Mouse (Mus musculus) c-Kit-positive CD71-positive TER-119-negative erythroid progenitor cells, embryonic 14.5 days (primary cell): Measurements from ENCODE around the gene Mettl27.
"Not testable (repeated sequence)": the region's sequence is repeated elsewhere in the genome, so short reads cannot be mapped to it uniquely, and the experiment has no call there.

Experiments
- DNase-seq: peaks from one replicate; pipeline ENCODE4 v3.0.0-alpha.2; 2013; ENCODE audit warnings: low read depth

Gene Mettl27

DNA sequence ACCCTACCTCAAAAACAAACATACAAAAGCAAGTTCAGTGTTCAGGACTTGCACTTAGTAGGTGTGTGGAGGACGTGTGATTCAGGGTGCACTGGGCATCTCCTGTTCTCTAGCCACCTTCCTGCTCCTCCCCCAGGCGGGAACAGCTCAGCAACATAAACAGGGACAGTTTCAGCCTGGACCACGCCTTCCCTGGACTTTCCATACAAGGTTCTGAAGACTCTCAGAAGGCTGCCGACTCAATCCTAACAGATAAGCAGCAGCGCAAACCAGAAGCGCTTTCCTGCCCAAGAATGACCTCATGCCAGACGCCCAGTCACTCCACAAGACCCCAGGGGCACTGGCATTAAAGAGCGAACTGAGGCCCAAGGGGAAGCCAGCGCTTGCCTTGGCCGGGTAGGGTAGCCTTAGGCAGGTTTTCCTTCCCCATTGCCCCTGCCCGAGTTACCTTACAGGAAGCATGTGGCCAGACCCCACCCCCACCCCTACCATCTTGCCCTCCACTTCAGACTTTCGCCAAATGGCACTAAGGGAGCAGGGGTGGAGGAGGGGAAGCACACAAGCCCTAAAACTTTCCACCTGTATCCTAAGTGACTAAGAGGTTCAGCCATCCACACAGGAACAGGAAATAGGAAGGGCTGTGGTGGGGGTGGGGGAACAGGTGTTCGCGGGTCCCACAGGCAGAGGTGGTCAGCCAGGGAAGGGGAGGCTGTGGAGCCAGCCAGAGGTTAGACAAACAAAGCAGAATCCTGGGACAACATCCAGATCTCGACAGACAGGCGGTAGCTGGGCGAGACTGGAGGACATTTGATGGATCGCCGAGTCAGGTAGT, 19.1 kb downstream of the Mettl27 start:
- no peak for DNase-seq

DNA sequence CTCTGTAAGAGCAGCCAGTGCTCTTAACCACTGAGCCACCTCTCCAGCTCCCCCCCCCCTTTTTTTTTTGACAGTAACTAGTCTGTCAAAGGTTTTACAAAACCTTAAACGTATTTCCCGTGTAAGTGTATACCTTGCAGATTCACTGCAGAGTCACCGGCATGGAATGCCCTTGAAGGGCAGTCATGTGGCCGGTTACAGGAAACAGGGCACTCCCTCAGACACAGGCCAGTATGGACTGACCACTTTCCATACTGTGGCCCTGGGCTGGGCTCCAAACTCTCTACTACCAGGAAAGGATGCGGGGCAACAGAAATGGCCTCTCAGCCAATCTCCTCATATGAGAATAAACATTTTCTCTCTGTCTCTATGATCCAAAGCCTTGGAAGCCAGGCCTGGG, 23.3 kb downstream of the Mettl27 start:
- DNase-seq, result no peak

DNA sequence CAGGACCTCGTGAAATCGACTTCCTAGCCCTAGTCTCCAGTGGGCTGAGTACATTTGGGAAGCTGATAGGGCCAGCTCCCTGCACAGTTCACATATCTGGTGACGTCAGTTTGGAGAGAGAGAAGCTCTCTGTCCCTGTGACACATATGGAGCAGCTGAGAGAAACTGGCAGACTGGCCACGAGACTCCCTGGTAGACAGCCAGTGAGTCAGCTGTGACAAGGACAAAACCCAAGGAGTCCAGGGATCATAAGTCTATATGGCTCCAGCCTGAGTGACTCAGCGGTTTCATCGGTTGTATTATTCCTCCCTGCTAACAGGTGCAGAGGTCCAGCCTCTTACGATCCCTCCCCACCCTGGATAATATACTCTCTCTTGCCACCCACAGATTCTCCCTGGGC, 26.9 kb downstream of the Mettl27 start:
- DNase-seq, result no peak

DNA sequence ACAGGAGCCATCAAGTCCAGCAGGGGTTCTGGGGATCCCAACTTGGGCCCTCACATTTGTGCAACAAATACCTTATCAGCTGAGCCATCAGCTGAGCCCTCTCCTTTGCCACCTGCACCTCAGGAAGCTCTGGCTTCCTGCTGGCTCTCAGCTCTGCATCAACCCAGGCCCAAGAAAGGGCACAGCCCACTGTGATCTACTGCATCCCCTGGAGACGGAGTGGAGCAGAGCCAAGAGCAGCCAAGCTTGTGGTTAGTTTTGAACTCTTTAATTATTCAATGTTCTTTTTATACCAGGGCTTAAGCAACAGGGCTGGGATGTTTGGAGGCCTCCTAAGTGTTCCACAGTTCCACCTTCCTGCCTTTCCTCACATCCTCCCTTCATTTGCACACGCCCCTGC, 28.3 kb downstream of the Mettl27 start:
- DNase-seq, result no peak

DNA sequence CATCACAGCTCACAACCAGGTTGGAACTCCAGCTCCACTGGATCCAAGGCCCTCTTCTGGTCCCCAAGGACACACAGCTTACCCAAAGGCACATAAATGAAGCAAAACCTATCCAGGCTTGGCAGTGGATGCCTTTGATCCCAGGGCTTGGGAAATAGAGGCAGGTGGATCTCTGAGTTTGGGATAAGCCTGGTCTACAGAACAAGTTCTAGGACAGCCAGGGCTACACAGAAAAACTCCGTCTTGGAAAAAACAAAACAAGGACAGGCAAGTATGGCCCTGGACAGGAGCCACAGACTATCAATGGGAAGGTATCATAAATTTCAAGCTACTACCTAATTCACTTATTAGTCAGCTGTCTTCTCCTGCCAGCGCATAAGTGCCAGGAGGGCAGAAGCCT, 29.4 kb downstream of the Mettl27 start:
- DNase-seq, result no peak

DNA sequence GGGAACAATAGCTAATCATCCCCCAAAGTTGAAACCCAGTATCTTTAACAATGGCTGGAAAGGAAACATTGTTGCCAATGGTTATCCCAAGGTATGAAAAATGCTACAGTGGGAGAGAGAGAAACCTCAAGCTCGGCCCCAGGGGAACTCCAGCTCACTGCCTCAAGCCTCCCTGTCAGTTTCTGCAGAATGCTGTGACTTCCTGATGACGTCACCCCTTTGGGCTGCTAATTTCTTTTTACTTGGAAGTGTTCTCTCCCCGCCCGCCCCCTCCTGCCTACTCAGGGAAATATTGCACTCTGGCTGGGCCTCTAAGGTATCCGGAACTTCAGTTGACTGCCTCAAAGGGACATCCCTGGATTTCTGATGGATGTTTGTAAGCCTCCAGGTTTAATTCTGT, 31.4 kb downstream of the Mettl27 start:
- DNase-seq, result no peak

DNA sequence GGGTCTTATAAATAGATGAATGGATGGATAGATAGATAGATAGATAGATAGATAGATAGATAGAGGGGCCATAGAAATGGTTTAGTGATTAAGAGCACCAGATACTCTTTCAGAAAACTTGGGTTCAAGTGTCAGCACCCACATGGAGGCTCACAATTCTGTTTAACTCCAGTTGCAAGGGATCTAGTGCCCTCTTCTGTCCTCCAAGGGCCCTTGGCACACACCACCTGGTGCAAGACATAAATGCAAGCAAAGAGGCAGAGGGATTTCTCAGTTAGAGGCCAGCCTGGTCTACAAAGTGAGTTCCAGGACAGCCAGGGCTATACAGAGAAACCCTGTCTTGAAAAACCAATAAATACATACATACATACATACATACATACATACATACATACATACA, 32.5 kb downstream of the Mettl27 start:
- not testable (repeated sequence) for DNase-seq

DNA sequence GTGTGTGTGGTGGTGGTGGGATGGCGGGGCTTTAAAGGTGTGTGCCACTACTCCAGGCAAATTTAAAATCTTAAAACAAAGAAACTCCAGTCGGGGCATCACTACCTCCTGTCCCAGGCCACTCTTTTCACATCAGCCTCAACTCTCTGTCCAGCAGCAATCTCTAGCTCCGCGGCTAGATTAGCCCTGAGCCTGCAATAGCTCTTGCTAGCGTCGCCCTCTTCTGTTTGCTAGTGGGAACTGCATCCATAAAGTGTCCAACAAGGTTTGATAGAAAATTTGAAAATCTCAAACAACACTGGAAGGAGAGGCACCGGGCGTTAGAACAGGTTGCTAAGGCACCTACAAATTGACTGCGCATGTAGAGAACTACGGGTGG, 33.3 kb downstream of the Mettl27 start:
- DNase-seq, result peak; percentile 75

DNA sequence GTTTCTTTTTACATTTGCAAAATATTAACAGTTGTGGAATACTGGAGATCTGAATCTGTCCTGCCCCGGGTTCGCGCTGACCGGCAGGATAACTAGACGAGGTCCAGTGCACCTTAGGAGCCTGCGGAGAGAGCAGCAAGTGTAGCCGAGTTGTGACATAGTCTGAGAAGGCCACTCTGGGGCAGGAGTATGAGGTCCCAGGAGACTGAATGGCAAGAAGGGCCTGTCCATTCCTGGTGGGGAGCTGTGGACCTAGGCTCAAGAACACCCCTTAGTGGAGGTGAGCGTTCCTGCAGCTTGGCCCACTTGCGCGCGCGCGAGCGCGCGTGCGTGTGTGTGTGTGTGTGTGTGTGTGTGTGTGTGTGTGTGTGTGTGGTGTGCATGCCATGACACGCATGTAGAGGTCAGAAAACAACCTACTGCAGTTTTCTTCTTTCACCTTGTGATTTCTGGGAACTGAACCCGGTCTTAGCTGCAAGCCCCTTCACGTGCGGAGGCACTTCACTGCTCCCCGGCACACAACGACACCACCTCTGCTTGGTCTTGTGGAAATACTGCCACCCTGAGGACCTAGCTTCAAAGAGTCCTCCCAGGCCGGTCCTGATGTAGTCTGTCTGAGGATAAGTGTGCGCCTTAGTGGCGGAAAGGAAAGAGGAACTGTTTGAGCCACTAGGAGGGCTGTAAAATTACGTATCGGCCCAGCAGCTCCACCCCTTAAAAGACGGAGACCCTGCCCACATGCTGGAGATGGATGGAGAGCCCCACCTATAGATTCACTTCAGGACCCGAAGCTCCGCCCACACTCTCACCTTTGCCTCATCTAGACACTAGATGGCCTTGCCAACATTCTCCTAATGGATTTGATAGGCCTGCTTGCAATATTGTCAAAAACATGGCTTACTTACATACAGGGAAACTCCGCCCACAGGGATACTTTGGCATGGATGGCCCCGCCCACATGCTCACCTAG, 34.0 kb downstream of the Mettl27 start:
- DNase-seq, result peak; percentile 49

DNA sequence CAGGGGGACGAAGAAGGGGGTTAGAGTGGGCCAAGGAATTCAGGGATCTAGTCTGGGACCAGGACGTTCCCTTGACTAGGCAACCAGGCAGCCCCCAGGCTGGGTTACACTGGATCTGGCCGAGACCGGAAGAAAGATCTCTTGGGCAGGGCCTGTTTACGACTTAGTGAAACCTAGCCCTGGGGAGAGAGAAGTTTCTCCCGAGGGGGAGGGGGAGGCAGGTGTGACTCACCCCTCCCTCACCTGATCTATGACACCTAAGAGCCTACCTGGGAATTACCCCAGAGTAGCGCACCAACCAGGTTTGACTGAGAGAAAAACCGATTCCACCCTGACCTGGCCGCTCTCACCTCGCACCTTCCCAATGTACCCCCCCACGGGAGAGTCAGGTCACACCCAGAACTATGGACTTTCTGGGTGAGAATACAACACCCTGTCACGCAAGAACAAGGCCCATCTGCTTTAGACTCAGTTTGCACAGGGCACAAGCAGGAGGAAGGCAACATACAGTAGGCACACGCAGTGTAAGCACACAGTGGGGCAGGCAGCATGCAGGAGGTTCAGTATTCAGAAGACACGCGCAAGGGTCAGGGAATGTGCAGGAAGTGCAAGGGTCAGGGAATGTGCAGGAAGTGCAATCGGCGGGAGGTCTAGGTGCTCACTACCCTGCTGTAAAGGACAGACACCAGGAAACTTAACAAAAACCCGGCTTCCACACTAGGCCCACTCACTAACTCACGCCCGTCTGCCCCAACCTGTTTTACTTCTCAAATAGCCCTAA, 35.2 kb downstream of the Mettl27 start:
- DNase-seq, result no peak

DNA sequence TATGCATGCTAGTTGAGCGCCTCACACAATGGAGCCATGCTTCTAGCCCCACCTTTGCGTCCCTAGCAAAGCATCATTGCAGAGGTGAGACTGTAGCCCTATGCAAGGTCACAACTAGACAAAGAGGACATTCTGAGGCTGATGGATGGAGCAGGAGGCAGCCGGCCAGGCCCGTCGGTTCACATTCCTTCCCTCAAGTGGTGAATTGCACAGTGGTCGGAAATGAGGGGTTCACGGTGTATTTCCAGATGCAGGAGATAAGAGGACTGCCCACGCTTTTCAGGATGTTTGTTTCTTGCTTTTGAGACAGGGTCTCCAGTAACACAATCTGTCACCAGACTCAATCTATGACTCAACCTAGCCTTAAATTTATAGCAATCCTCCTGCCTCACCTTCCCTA, 38.5 kb downstream of the Mettl27 start:
- no peak for DNase-seq

DNA sequence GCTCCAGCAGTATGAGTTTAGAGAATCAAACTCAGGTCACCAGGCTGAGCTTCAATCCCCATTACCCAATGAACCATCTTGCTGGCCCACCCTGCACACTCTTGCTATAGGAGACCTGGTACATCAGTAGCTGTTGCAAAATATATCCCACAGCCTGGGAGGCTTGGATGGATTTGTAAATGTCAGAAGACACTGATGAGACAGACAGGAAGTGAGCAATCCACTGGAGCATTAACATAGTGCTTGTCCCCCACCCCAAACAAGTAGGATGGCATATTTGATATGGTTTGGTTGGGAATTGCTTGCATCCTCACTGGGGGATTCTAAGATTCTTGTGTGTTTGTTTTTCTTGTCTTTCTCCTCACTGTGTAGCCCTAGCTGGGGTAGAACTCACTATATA, 40.9 kb downstream of the Mettl27 start:
- no peak for DNase-seq

DNA sequence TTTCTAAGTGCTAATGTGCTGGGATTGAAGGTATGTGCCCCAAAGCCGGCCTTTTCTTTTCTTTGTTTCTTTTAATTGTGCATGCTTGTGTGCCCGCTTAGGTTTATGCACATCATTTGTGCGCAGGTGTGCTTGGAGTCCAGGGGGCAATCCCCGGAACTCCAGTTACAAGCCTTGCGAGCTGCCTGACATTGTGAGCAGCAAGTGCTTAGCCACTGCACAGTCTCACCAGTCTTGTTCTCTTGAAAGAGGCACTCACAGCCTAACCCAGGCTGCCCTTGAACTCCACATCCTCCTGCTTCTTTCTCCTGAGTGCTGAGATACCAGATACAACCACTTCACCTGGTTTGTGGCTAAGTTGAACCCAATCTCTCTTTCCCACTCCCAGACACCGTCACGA, 41.4 kb downstream of the Mettl27 start:
- DNase-seq, result no peak

DNA sequence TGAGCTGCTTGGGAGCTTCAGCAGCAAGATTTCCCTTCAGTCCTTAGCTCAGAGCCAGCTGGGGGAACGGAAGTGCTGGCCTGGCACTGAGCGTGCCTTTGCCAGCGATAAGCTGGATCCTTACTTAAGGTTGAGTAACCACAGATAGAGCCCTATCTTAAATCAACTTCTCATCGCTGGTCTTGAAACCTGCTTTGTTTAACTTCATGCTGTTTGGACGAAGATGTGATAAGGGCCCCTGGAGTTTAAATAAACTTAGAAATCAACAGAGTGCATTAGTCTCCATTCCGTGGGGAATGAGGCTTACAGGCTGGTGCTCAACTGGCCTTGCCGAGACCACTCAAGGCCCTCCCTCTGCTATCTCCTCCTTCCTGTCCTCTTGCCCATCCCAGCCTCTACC, 42.1 kb downstream of the Mettl27 start:
- peak; percentile 34 for DNase-seq

DNA sequence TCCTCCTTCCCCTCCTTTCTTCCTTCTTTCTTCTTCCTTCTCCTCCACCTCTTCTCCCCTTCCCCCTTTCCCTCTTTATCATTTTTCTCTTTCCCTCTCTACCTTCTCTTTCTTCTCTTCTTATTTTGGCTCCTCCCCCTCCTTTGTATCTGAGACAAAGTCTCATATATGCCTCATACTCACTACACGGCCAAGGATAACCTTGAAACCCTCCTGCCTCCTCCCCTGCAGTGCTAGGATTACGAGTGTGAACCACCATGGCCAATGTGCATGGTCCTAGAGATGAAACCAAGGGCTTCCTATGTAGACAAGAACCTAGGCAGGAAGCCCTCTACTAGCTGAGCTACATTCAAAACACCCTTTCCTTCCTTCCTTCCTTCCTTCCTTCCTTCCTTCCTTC, 42.8 kb downstream of the Mettl27 start:
- no peak for DNase-seq

DNA sequence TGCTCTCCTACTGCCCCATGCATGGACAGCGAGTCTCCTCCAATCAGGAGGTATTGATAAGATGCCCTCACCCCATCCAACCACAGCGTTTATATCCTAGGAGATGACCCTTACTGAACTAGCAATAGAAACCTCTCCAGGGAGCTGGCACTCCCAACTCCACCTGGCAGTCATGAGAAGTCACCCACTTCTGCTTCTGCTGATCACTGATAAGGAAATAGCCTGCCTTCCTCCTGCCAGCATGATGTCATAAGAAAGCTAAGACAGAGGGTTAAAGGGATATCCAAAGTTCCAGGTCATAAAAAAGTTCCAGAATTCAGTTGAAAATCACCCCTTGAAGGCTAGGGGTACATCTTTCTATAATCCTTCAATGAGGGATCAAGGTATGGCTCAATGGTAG, 44.0 kb downstream of the Mettl27 start:
- peak; percentile 38 for DNase-seq

DNA sequence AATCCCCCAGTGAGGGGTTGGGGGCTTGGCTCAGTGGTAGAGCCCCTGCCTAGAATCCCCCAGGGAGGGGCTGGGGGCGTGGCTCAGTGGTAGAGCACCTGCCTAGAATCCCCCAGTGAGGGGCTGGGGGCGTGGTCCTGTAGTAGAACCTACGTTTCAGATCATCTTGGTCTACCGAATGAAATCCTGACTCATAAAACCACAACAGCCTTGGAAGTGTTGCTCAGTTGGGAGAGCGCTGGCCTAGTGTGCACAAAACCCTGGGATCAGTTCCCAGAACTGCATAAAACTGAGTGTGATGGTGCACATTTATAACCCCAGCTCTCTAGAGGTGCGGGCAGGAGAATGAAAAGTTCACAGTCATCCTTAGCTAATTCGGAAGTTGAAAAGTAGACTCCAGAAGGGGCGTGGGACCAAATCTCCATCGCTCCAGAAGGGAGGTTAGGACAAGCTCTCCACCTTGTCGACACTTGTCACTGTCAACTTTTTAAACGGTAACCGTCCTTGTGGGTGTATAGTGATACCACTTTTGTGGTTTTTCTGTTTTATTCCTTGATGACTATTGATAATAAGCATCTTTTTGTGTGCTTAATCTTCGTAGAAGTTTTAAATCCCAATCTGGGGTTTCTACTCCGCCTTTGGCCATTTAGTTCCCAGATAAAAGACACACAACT, 44.5 kb downstream of the Mettl27 start:
- no peak for DNase-seq

DNA sequence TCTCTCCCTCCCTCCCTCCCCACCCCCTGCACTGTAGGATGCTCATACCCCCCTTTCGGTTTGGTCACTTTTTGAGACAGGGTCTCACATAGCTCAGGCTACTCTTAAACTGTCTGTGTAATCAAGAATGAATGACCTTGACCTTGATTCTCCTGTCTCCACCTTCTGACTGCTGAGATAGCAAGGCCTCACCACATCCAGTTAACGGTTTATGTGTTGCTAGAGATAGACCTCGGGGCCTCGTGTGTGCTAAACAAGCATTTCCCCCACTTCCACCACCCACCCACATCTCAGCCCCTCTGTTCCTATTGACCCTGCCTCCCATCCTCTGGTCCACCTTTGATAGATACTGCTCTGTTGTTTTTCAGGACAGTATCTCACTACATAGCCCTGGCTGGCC, 45.7 kb downstream of the Mettl27 start:
- no peak for DNase-seq

DNA sequence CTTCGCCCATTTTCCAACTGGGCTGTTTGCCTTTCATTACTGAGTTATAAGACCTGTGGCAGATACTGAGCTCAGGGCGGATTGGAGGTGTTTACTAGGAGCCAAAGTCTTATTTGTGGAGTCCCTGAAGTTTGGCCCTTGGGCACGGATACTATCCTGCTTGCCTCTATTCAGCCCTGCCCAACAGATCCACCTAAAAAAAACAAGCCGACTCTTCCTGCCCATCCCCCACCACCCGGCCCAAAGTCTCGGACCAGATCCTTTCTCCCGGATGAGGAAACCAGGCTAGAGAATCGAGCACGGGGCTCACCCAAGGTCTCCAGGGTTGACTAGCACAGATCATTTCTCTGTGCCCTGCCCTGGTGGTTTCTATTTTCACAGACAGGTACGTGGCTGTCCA, 49.0 kb downstream of the Mettl27 start:
- no peak for DNase-seq

DNA sequence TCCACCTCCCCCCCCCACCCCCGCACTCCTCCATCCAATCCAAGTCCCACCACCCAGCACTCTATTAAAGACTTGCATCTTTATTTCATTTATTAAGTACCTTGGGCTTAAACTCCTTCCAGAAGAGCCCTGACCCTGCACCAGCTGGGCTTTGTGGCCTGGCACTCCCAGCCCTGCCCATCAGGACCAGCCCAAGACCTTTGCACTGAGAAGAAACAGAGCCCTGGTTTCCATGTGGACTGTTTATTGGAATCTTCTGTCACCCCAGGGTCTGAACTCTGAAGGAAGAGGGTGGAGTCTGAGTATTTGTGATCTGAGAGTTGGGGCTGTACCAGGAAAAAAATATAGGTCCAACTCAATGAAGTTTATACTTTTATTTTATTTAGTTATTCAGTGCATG, 50.9 kb downstream of the Mettl27 start:
- no peak for DNase-seq

DNA sequence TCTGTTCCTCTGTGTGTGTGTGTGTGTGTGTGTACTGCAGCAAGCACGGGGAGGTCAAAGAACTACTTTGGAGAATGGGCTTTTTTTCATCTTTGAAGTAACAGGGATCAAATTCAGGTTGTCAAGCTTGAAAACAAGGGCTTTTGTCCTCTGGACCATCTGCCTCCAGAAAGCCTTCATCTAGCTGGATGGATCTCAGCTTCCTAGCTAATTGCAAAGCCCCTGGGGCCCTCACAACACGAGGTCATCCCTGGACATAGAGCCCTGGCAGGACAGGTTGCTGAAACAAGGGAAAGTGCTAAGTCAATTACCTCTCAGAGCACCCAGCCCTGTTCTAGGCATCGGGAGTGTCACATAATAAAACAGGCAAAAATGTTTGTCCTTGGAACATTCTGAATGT, 51.6 kb downstream of the Mettl27 start:
- DNase-seq, result no peak
